Mouse (Mus musculus): ENCODE data around the gene Gna11.

The Gna11 gene

GRCm38 (mm10) chr10:81565257-81566228 is 20.6 kb upstream of the Gna11 start:
- no peak for DNase-seq (ENCODE audit: extremely low spot score, low spot score)

DNA sequence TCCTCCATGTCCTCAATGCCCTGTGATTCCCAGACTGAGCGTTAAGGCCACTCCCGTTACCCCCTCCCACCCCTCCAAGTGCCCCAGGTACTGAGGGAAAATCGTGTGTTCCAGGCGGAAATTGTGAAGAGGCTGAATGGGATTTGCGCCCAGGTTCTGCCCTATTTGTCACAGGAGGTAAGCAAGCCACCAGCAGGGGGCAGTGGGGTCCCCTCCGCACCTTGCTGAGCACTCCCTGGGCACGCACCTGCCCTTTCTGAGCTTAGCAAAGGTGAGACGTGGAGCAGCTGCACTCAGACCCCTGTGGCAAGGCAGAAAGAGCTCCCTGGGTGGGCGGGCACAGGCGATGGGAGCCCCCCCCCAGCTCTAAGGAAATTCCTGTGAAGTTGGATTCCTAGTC is 19.7 kb upstream of the Gna11 start:
- peak; percentile 61 for DNase-seq (ENCODE audit: extremely low spot score, low spot score)

- DNase-seq (ENCODE audit: extremely low spot score, low spot score), result peak; percentile 54
Measured at GRCm38 (mm10) chr10:81564216-81564615, 19.2 kb upstream of the Gna11 start.

- no peak for DNase-seq (ENCODE audit: extremely low spot score, low spot score)
Measured at GRCm38 (mm10) chr10:81563481-81563880, 18.5 kb upstream of the Gna11 start.

GRCm38 (mm10) chr10:81562411-81562810 is 17.4 kb upstream of the Gna11 start:
- no peak for DNase-seq (ENCODE audit: extremely low spot score, low spot score)

DNA sequence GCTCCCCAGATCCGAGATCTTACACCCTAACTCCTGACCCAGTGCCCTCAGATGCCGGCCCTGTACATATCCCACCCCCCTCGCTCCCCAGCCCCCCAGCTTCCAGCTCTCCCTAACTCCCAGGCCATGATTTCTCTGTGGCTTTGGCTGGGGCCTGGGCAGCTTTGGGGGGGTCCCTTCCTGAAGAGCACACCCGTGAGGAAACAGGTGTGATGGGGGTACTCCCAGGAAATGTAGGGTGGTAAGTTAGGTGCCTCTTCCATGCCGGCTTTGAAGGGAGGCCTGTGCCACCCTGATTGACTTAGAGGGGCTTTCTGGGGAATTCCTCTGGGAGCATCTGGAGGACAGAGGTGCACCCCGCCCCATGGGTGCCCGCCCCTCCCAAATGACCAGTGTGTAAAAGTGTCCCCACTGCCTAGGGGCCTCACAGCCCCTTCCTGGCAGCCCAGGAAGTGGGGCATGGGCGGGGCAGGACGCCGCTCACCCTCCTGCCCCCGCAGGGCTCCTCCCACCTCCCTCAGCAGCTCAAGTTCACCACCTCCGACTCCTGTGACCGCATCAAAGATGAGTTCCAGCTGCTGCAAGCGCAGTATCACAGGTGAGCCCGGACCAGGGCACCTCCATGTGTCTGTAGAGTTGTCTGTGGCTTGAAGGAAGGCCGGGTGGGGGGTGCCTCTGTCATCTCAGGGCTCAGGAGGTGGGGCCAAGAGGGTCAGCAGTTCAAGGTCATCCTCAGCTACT is 15.9 kb upstream of the Gna11 start:
- peak; percentile 47 for DNase-seq (ENCODE audit: extremely low spot score, low spot score)

DNA sequence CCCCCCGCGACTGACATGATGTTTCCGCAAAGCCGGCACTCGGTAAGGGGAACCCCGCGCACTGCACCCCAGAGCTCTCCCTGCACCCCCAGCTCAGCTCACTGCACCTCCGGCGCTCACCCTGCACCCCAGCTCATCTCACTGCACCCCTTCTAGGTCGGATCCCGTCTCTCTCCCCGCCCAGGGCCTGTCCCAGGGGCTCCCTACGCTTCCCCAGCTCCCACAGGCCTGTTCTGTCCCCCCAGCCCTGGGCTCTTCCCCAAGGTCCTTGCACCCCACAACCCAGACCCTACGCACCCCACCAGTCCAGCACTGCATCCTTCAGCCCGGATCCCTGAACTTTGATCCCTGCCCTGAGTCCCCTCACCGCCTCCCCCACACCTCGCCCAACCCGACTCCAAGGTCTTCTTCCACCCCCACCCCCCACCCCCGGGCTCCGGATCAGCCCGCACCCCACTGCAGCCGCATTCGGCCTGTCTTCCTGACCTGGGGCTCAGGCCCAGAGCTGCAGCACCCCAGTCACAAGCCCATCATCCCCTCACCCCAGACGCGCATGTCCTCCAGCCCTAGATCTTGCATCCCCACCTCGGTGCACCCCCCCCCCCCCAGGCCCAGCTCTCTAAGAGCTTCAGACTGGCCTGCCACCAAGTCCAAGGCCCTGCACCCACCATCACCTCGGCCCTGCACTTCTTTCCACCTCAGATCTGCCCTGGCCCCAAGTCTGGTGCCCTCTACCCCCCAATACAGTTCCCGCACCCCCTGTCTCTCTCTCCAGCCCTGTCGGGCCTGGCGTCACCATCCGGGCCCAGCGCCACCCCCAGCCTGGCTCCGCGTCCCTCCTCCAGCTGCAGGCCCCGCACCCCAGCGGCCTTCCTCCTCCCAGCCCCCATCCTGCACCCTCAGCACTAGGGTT is 14.9 kb upstream of the Gna11 start:
- peak; percentile 45 for DNase-seq (ENCODE audit: extremely low spot score, low spot score)

DNA sequence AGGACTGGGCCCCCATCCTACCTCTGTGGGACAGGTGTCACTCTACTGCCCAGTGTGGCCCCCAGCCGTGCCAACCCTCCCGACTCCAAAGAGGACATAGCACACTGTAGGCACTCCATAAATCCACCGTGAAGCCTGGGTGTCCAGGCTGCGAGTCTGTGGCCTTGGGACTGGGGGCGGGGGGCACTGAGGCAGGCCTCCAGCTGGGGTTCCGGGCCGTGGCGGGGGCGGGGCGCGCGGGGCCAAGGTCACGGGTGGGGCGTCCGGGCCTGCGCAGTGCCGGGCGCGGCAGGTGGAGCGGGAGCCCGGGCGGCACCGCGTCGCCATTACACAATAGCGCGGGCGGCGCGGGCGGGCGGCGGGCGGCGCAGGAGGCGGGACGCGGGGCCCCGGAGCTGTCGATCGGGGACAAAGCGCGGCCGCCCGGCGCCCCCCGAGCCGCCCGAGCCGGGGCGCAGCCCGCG is 14.2 kb upstream of the Gna11 start, which contains the start of gene Aes:
Aes (plus strand) TSS at position 326 of the 464 bp plus-strand sequence.
- peak; percentile 59 for DNase-seq (ENCODE audit: extremely low spot score, low spot score)

GRCm38 (mm10) chr10:81557491-81557890 is 12.5 kb upstream of the Gna11 start:
- DNase-seq (ENCODE audit: extremely low spot score, low spot score), result no peak

DNA sequence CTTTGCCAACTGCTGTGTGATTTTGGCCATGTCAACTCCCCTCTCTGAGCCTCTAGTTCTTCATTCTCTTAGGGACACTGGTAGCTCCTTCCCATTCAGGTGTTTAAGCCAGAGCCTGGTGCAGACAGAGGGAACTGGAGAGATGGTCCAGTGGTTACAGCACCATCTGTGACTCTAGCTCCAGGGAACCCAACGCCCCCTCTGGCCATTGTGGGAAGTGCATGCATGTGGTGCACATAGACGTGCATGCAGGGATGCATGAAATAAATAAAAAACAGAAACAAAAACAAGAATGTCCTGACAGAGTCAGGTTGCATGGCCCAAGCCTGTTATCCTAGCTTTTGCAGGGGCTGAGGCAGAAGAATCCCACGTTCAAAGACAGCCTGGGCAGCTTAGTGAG is 11.3 kb upstream of the Gna11 start:
- no peak for DNase-seq (ENCODE audit: extremely low spot score, low spot score)

DNA sequence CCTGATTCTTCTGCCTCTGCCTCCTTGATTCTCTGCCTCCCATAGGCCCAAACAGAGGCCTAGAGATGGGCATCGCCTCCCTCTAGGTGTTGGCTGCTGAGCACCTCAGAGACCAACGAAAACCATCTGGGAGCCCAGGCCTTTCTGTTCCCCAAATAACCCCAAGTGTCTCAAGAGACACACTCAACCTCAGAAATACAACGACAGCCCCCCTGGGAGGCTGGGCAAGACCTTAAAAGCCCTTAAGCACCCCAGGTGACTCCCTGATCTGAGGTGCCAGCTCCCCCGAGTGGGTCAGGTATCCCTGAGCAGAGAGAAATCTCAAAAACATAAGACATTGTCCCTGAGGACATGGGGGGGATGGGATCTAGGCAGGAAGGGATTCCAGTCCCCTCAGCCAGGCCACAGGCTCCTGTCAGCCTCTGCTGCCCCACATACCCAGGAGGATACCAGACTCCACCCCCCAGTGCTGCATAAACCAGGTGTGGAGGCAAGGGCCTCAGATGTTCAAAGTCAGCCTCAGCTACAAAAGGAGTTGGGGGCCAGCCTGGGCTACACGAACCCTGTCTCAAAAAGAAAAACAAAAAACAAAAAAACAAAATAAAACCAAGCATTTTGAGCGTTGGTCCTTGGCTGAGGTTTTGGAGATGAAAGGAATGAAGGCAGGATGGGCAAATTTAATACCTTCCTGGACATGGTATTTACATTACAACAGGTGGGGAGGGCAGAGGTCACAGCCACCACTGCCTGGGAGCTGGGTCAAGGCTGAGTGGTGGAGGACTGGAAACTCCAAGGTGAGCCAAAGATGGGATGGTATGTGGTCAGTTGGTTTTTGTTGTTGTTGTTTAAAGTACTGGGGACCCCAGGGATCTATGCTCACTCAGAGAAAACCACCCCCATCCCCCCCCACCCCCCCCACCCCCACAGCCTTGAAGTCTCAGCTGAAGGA is 9.1 kb upstream of the Gna11 start:
- no peak for DNase-seq (ENCODE audit: extremely low spot score, low spot score)

DNA sequence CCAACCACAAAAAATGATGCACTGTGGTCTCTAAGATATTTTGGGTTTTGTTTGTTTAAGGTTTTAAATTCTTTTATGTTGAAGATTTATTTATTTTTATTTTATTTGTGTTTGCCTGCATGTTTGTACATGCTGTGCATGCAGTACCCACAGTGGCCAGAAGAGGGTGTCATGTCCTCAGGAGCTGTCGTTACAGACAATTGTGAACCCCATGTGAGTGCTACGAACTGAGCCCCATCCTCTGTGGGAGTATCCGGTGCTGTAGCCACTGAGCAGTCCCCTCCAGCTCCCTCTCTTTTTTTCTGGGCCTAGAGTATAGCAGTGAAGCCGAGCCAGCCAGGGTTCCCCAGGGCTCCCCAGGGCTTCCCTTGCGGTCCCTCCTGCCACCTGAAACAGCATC is 8.2 kb upstream of the Gna11 start:
- DNase-seq (ENCODE audit: extremely low spot score, low spot score), result no peak

GRCm38 (mm10) chr10:81551597-81552102 is 6.7 kb upstream of the Gna11 start:
- peak; percentile 72 for DNase-seq (ENCODE audit: extremely low spot score, low spot score)

DNA sequence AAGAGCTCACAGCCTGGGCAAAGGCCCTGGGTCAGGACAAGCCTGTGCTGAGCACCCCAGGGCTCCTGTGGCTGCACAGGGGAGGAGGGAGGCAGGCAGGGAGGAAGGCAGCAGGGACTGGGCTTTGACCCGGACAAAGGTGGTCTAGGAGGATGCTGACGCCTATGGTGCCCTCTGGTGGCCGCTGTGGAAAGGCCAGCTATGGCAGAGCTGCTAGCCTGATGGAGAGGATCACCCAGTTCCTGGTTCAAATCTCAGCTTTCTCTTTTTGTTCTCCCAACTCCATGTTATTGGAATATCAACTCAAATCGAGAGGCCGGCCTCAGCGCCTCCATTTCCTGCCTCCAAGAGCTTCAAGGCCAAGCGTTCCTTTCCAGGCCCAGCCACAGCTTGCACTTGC is 5.3 kb upstream of the Gna11 start:
- DNase-seq (ENCODE audit: extremely low spot score, low spot score), result peak; percentile 76

GRCm38 (mm10) chr10:81548944-81549343 is 4.0 kb upstream of the Gna11 start:
- no peak for DNase-seq (ENCODE audit: extremely low spot score, low spot score)

GRCm38 (mm10) chr10:81546788-81547571 is 2.0 kb upstream of the Gna11 start:
- no peak for DNase-seq (ENCODE audit: extremely low spot score, low spot score)

GRCm38 (mm10) chr10:81546332-81546731 is 1.3 kb upstream of the Gna11 start:
- no peak for DNase-seq (ENCODE audit: extremely low spot score, low spot score)

DNA sequence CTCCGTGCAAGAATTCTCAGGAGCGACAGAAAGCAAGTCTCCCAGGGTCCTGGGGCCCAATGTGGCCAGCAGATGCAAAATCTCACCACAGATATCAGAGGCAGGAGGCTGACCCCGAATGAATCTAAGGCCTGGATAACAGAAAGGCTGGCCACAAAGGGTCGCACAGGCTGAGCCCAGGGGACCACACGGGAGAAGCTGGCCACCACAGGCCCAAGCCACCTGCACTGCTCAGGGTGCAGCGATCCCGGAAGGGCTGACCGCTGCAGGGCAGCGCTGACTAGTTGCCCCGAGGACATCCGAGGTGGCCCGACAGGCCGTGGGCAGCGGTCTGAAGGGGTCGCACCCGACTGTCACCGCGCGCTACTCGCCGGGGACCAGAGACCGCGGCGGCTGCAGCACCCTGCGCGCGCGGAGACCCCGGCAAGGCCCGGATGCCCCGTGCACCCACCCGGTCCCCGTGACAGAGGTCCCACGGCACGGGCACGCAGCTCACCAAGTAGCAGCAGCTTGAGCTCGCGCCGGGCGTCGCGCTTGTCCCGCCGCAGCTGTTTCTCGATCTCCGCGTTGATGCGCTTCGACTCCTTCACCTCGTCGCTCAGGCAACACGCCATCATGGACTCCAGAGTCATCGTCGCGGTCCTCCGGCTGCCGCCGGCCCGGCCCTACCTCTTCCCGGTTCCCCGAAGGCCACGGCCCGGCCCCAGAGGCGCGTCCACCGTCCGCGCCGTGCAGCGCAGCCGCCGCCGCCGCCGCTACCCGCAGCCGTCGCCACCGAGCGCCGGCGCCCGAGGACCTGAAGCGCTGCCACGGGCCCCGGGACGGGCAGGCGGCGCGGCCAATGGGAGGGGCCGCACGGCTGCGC is 462 bp downstream of the Gna11 start:
- peak; percentile 41 for DNase-seq (ENCODE audit: extremely low spot score, low spot score)
